Mouse (Mus musculus) E14TG2a.4 (cell line): ENCODE data around the gene Pcolce2.

Source experiments
- H3K27me3 ChIP-seq: 2 replicates; pipeline ENCODE4 v1.6.1; 2014; ENCODE audit warnings: low read length, control low read depth; ENCODE audit not compliant: insufficient read depth
- H3K36me3 ChIP-seq: 2 replicates; pipeline ENCODE4 v1.6.1; 2014; ENCODE audit warnings: low read length, control low read depth; ENCODE audit not compliant: insufficient read depth
- H3K4me1 ChIP-seq: replicated peaks from 2 replicates; pipeline ENCODE4 v1.6.1; 2014; ENCODE audit warnings: low read depth, low read length, control low read depth
- H3K4me3 ChIP-seq: replicated peaks from 2 replicates; pipeline ENCODE4 v1.5.1; 2014; ENCODE audit warnings: mild to moderate bottlenecking, low read length
- H3K9me3 ChIP-seq: 2 replicates; pipeline ENCODE4 v1.6.1; 2014; ENCODE audit warnings: low read length, control low read depth
- CTCF ChIP-seq: conservative IDR thresholded peaks from 2 replicates; pipeline ENCODE4 v1.5.1; 2014; ENCODE audit warnings: low read length
- NANOG ChIP-seq: IDR thresholded peaks from 2 replicates; pipeline ENCODE4 v1.6.1; 2014; ENCODE audit warnings: borderline replicate concordance, low read length, mixed read lengths
- POU5F1 ChIP-seq: IDR thresholded peaks from 2 replicates; pipeline ENCODE4 v1.6.1; 2014; ENCODE audit warnings: low read length, borderline replicate concordance

The Pcolce2 gene

DNA sequence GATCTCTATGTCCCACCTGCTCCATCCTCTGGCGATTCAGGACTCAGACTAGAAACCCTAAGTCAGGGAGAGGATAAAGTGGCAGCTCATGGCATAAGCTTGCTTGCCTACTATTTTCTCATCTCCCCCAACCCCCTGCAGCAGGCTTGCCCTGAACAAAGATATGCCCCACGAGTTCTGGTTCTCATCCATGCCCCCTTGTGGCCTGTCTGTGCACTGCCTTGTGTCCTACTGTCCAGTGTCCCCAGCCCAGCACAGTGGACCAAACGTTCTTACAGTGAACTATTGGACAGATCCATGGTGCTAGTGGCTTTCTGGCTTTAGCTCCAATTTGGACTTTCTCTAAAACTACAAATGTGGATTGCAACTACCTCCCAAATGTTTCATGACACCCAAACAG lies 50.7 kb downstream of the Pcolce2 start:
- no peak for TF ChIP-seq POU5F1
- peak; percentile 70 for TF ChIP-seq CTCF
- Histone ChIP-seq H3K9me3 (no peaks in the 10 kb centered on the region), H3K27me3 (no peaks in the 10 kb centered on the region), H3K4me3 (no peak overlapping the region), H3K4me1 (no peaks in the 10 kb centered on the region; the same call in 1 of the 2 replicates), H3K36me3 (peaks cover 35% of the 10 kb centered on the region)

DNA sequence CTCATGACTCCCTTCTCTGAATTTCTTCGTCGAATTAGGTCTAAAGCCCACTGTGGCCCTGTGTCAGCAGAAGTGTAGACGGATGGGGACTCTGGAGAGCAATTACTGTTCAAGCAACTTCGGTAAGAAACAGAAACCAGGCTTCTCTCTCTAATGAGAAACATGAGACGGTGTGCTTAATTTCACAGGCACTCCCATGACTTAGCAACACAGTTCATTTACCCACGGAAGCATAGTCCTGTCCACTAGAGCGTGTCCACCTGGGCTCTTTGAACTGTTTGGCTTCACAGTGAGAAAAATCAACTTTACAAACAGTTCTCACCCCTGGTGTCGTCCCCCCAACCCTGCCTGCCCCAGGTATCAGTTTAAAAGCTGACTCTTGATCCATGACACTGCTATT lies 55.4 kb downstream of the Pcolce2 start:
- no peaks in the 10 kb centered on the region for H3K27me3 ChIP-seq
- peaks cover 46% of the 10 kb centered on the region for H3K36me3 ChIP-seq
- H3K4me1 ChIP-seq, result no peaks in the 10 kb centered on the region; the same call in 1 of the 2 replicates
- no peak for TF ChIP-seq POU5F1
- no peaks in the 10 kb centered on the region for H3K9me3 ChIP-seq
- no peak overlapping the region for H3K4me3 ChIP-seq

DNA sequence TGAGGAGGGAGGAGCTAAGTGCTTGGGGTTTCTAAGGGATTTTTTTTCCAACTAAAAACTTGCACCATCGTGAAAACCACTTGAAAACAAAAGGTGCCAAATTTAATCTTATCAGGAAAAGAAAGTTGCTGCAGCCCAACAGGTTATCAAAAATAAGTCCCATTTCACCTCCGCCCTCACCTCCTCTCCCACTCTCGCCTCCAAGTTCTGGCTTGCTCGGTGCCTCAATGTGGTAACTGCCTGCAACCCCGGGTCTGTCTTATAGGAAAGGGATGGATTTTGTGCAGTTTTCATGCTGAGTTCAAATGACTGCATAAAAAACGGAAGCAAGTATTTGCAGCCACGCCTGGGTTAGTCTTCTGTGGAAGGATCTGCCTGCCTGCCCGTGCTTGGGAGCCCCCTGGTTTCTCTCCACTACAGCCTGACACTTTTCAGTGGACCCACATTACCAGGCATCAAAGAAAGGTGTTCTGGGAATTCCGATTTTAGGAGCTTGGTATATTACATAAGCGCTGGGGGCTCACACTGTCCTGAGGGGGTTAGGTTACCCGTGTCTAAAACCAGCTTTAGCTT lies 56.2 kb downstream of the Pcolce2 start:
- Histone ChIP-seq H3K9me3 (no peaks in the 10 kb centered on the region), H3K36me3 (peaks cover 39% of the 10 kb centered on the region), H3K27me3 (no peaks in the 10 kb centered on the region), H3K4me1 (no peaks in the 10 kb centered on the region; the same call in 1 of the 2 replicates), H3K4me3 (no peak overlapping the region)
- TF ChIP-seq CTCF (no peak), NANOG (no peak), POU5F1 (no peak)

DNA sequence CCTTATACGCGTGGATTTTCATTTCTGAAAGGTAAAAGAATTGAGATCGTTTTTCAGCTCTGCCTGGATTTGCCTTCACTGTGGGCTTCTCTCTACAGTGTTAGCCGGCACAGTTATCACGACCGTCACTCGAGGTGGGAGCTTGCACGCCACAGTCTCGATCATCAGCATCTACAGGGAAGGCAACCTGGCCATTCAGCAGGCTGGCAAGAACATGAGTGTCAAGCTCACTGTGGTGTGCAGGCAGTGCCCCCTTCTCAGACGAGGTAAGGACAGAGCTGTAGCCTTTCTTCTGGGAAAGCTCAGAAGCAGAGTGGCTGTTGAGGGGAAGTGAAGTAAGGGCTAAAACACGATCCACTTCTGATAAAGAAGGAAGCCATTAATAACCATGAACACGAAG lies 57.1 kb downstream of the Pcolce2 start:
- Histone ChIP-seq H3K4me1 (no peaks in the 10 kb centered on the region; the same call in 1 of the 2 replicates), H3K4me3 (no peak overlapping the region), H3K27me3 (no peaks in the 10 kb centered on the region), H3K9me3 (no peaks in the 10 kb centered on the region), H3K36me3 (peaks cover 31% of the 10 kb centered on the region)
- no peak for TF ChIP-seq CTCF
- TF ChIP-seq NANOG, result no peak
- no peak for TF ChIP-seq POU5F1

DNA sequence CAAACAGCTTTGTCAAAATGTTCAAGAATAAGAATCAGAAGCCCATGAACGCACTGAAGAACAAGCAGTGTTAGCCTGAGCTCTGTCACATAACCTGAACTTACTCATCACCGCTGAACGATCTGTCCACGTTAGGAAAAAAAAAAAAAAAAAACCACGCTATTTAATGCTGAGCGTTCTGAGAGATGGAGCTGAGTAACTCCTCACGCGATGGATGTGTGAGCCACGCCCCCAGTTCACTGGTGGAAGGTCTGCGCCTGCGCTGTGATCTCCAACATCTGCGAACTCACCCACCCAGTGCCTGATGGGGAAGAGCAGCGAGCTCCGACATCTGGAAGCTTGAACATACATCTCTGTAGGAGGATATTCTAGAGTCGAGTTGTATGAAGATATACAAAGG lies 57.6 kb downstream of the Pcolce2 start:
- Histone ChIP-seq H3K27me3 (no peaks in the 10 kb centered on the region), H3K4me1 (no peaks in the 10 kb centered on the region; the same call in 1 of the 2 replicates)
- no peak for TF ChIP-seq POU5F1

DNA sequence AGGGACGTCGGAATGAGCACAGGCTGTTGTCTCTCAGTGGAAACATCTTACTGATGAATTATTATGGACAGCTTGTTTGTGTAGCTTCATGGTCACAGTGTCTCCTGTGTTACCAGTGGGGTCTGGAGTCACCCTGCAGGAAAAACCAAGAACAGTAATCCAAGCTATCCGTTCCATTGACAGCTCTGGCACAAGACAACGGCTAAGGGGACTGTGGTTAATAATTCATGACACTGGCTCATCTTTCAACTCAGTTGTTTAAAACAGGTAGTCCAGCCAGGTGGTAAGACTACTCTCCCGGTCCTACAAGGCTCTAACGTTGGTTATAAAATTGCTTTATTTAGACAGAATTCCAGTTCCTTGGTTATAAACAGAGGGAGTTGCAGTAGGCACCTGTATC lies 59.2 kb downstream of the Pcolce2 start:
- H3K27me3 ChIP-seq, result no peaks in the 10 kb centered on the region
- H3K4me1 ChIP-seq, result no peaks in the 10 kb centered on the region
- H3K4me3 ChIP-seq, result no peak overlapping the region
- H3K36me3 ChIP-seq, result peaks cover 24% of the 10 kb centered on the region
- H3K9me3 ChIP-seq, result no peaks in the 10 kb centered on the region
- TF ChIP-seq CTCF, result no peak
- no peak for TF ChIP-seq NANOG

More for the DNA sequence above, 57.6 kb downstream of the Pcolce2 start:
- Histone ChIP-seq H3K4me3 (no peak overlapping the region), H3K36me3 (peaks cover 27% of the 10 kb centered on the region), H3K9me3 (no peaks in the 10 kb centered on the region)

DNA sequence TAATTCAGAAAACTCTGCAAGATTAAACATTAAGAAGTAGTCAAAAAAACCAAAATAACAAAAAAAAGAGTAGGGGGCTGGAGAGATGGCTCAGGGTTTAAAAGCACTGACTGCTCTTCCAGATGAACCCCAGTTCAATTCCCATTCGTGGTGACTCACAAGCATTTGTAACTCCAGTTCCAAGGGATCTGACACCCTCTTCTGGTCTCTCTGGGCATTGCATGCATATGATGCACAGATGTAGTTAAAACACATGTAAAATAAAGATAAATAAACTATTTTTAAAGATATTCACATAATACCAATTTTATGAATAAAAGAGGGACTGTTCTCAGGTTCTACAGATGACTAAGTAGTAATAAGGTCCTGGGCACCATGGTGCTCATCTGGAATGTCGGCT lies 60.4 kb downstream of the Pcolce2 start:
- H3K4me1 ChIP-seq, result no peaks in the 10 kb centered on the region
- H3K36me3 ChIP-seq, result peaks cover 21% of the 10 kb centered on the region
- no peaks in the 10 kb centered on the region for H3K27me3 ChIP-seq
- no peak overlapping the region for H3K4me3 ChIP-seq
- H3K9me3 ChIP-seq, result no peaks in the 10 kb centered on the region
- TF ChIP-seq CTCF (peak; percentile 82), POU5F1 (no peak), NANOG (no peak)

DNA sequence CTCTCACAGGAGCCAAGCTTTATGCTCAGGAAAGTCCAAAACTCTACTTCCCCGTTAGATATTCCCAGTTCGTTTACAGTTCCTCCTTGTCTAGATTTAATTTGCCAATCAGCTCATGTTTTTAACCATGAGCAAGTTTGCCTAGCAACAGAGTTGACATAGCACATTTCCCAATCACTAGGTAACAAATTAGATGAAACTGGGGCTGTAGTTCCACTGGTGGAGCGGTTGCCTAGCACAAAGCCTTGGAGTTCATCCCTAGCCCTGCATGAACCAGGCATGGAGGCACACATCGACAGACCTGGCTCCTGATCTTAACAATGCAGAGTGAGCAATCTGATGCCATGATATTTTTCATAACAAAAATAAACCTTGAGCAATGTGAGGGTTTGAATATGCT lies 61.9 kb downstream of the Pcolce2 start:
- Histone ChIP-seq H3K27me3 (no peaks in the 10 kb centered on the region), H3K36me3 (peaks cover 15% of the 10 kb centered on the region), H3K4me3 (no peak overlapping the region), H3K9me3 (no peaks in the 10 kb centered on the region), H3K4me1 (no peaks in the 10 kb centered on the region)
- TF ChIP-seq CTCF (no peak), POU5F1 (no peak), NANOG (no peak)

DNA sequence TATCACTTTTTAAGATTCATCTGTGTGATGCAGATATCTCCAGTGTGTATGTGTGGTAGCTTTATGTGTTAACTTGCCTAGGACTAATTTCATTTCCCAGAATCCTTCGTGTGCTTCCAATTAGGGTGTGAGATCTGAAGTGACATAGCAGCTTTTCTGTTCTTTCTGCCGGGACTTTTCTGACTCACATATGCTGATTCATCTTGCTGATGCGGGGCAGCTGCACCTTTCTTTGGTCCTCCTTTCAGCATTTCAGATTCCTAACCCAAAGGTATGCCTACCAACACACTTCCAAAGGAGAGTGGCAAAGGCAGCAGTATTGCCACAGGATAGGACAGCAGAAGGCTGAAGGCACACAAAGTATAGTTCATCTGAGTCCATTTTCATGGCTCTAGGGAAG lies 66.7 kb downstream of the Pcolce2 start:
- H3K9me3 ChIP-seq, result no peaks in the 10 kb centered on the region
- H3K36me3 ChIP-seq, result no peaks in the 10 kb centered on the region
- H3K4me3 ChIP-seq, result no peak overlapping the region
- no peak for TF ChIP-seq NANOG
- TF ChIP-seq POU5F1, result no peak
- TF ChIP-seq CTCF, result no peak
- H3K4me1 ChIP-seq, result no peaks in the 10 kb centered on the region
- no peaks in the 10 kb centered on the region for H3K27me3 ChIP-seq
